Mouse (Mus musculus) liver, embryonic 14.5 days (tissue): Measurements from ENCODE around the gene Tor2a. TPM values are rescaled to one million over a fixed set of nuclear protein-coding genes. Genes with fewer than 3 reads are reported as not detected.

Experiments
- ATAC-seq: fragments of 200-750 bp; cut with Nextera tagmentation; 2 replicates; pipeline ENCODE4 v1.8.0; 2017; ENCODE audit warnings: moderate number of reproducible peaks, mild to moderate bottlenecking, moderate library complexity; ENCODE audit not compliant: insufficient read depth
- DNase-seq, 3 experiments: peaks; one replicate each; pipeline ENCODE4 v3.0.0-alpha.2; 2012 to 2013; ENCODE audit warnings: low read depth in 3 of 3, low spot score in 3 of 3
- H3K27ac ChIP-seq: fragments of 300-500 bp; sonication (generic); 2 replicates; pipeline ENCODE4 v1.5.1; 2014; ENCODE audit warnings: moderate library complexity, mild to moderate bottlenecking, control low read depth, inconsistent platforms
- H3K27me3 ChIP-seq: fragments of 300-500 bp; sonication (generic); 2 replicates; pipeline ENCODE4 v1.6.1; 2014; ENCODE audit warnings: mild to moderate bottlenecking, low read length, moderate library complexity; ENCODE audit not compliant: control insufficient read depth, insufficient read depth
- H3K36me3 ChIP-seq: fragments of 300-500 bp; sonication (generic); replicated peaks from 2 replicates; pipeline ENCODE4 v1.6.1; 2014; ENCODE audit warnings: low read depth; ENCODE audit not compliant: control insufficient read depth, insufficient read depth
- H3K4me1 ChIP-seq, 2 experiments: fragments of 200-500 bp in 1 of 2; fragments of 300-500 bp in 1 of 2; sonication (generic) in 1 of 2; replicated peaks; 2 replicates each; pipeline ENCODE4 v1.6.1; 2012 to 2014; ENCODE audit warnings: antibody characterized with exemption in 1 of 2, inconsistent platforms in 1 of 2, low read length in 1 of 2; ENCODE audit not compliant: control insufficient read depth in 2 of 2, insufficient read depth in 2 of 2
- H3K4me2 ChIP-seq: fragments of 300-500 bp; sonication (generic); 2 replicates; pipeline ENCODE4 v1.6.1; 2014; ENCODE audit warnings: low read depth, mild to moderate bottlenecking, control low read depth, moderate library complexity
- H3K4me3 ChIP-seq, 2 experiments: fragments of 200-500 bp in 1 of 2; fragments of 300-500 bp in 1 of 2; sonication (generic) in 1 of 2; 2 replicates each; pipeline ENCODE4 v1.5.1; 2012 to 2014; ENCODE audit warnings: low read depth in 2 of 2, low read length in 2 of 2, mild to moderate bottlenecking in 2 of 2, control low read depth in 1 of 2, inconsistent platforms in 1 of 2, moderate library complexity in 1 of 2; ENCODE audit not compliant: insufficient read depth in 1 of 2
- H3K9ac ChIP-seq: fragments of 300-500 bp; sonication (generic); replicated peaks from 2 replicates; pipeline ENCODE4 v1.6.1; 2014; ENCODE audit warnings: mild to moderate bottlenecking, control low read depth, moderate library complexity
- H3K9me3 ChIP-seq: fragments of 300-500 bp; sonication (generic); 2 replicates; pipeline ENCODE4 v1.6.1; 2016; ENCODE audit warnings: low read length, mixed read lengths; ENCODE audit not compliant: control insufficient read depth
- CTCF ChIP-seq: IDR thresholded peaks from 2 replicates; pipeline ENCODE4 v1.5.1; 2016; ENCODE audit warnings: antibody characterized with exemption, low read depth, control low read depth
- EP300 ChIP-seq: IDR thresholded peaks from 2 replicates; pipeline ENCODE4 v1.6.1; 2016; ENCODE audit warnings: antibody characterized with exemption, low read depth
- WGBS: fragments of 180-500 bp; shearing (Covaris S2); extraction: QIAGEN DNeasy Blood & Tissue Kit; methylation state at CpG from one replicate; pipeline ENCODE4 v1.1.7; 2014; ENCODE audit not compliant: insufficient replicate concordance; 5-methylcytosine and 5-hydroxymethylcytosine counted together
- polyA plus RNA-seq, 2 experiments: library from polyadenylated mRNA; depleted of rRNA in 1 of 2; stranded (reverse) in 1 of 2; unstranded in 1 of 2; fragments of >200 nt; fragmentation: Nextera tagmentation in 1 of 2; extraction: Ambion mirVana in 1 of 2; gene quantifications; 2 replicates each; pipeline versions ENCODE4 v1.2.1 to v1.2.3; 2012 to 2014

Tor2a gene
- polyA plus RNA-seq, 2 experiments = 21.2 to 25.2 TPM

DNA sequence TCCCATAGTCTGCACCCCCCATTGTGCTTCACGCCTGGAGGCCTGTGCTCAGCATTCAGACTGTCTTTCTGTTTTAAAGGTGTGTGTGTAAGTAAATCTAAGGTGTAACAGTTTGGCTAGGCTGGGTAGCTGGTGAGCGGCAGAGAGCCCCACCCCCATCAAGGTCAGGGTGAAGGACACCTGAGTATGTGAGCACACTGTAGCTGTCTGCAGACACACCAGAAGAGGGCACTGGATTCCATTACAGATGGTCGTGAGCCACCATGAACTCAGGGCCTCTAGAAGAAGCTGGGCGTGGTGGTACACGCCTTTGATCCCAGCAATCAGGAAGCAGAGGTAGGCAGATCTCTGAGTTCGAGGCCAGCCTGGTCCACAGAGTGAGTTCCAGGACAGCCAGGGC is 24.7 kb downstream of the Tor2a start:
- H3K27ac ChIP-seq = no peak overlapping the region
- H3K4me1 ChIP-seq = no peaks in the 10 kb centered on the region
- H3K4me2 ChIP-seq = no peak overlapping the region
- H3K9ac ChIP-seq = no peak overlapping the region
- TF ChIP-seq CTCF (no peak), EP300 (no peak)
- WGBS = 59% methylated on average over 6 of the region's 6 CpGs
- no peaks in the 10 kb centered on the region for H3K36me3 ChIP-seq
- H3K4me3 ChIP-seq = no peak overlapping the region
- no peaks in the 10 kb centered on the region for H3K27me3 ChIP-seq
- no peak for DNase-seq
- no peak for ATAC-seq
- no peaks in the 10 kb centered on the region for H3K9me3 ChIP-seq

DNA sequence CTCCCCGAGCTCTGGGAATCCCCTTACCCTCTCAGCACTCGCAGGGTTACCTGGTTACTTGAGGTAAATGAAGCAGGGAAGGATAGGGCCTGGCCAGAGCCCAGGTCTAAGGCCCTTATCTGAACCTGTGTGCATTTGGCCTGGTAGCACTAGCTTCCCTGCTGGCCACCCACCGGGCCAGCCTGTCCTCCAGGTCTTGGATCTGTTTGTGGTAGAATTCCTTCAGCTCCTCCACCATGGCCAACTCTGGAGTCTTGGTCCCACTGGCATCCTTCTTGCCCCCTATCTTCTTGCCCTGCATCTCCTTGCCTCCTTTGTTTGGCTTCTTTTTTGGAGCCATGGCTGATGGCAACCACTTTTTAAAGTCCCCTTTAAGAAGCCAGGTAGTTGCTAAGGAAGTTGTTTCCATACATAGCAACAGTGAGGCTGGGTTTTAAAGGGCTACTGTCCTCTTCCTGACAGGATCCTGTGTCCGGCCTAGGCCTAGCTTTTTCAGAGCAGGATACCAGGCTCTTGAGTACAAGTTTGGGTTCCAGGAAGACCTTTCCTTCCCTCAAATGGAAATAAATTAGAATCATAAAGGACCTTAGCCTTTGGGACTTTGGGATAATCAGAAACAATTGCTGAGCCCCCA is 27.1 kb downstream of the Tor2a start, which contains the start of gene Cfap157:
Gene Cfap157 (minus strand): TSS at position 381 of the 634 bp plus-strand sequence.
- TF ChIP-seq EP300 = no peak
- TF ChIP-seq CTCF = no peak
- no peaks in the 10 kb centered on the region for H3K27me3 ChIP-seq
- no peaks in the 10 kb centered on the region for H3K4me1 ChIP-seq
- no peaks in the 10 kb centered on the region for H3K9me3 ChIP-seq
- no peak for DNase-seq
- no peaks in the 10 kb centered on the region for H3K36me3 ChIP-seq
- no peak within 1 kb of the TSS for H3K9ac ChIP-seq
- H3K27ac ChIP-seq = no peak within 1 kb of the TSS
- no peak for ATAC-seq
- H3K4me2 ChIP-seq = no peak within 1 kb of the TSS
- 48% methylated on average over 4 of the region's 4 CpGs for WGBS
- H3K4me3 ChIP-seq = no peak within 1 kb of the TSS

DNA sequence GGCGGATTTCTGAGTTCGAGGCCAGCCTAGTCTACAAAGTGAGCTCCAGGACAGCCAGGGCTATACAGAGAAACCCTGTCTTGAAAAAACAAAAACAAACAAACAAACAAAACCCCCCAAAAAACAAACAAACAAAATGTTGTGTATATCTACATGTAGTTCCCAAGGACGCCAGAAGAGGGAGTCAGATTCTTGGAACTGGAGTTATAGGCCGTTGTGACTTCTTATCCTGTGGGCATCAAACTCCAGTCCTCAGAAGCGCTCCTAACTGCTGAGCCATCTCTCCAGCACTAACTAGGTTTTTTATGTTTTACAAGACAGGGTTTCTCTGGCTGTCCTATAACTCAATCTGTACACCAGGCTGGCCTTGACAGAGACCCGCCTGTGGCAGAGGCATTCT is 30.1 kb downstream of the Tor2a start:
- no peak overlapping the region for H3K4me3 ChIP-seq
- H3K9ac ChIP-seq = no peak overlapping the region
- H3K4me2 ChIP-seq = no peak overlapping the region
- H3K27ac ChIP-seq = no peak overlapping the region
- H3K27me3 ChIP-seq = no peaks in the 10 kb centered on the region
- ATAC-seq (no peak), DNase-seq (no peak)
- 39% methylated on average over 6 of the region's 6 CpGs for WGBS
- H3K36me3 ChIP-seq = no peaks in the 10 kb centered on the region
- H3K9me3 ChIP-seq = no peaks in the 10 kb centered on the region
- TF ChIP-seq CTCF (peak; percentile 61), EP300 (no peak)
- no peaks in the 10 kb centered on the region for H3K4me1 ChIP-seq

DNA sequence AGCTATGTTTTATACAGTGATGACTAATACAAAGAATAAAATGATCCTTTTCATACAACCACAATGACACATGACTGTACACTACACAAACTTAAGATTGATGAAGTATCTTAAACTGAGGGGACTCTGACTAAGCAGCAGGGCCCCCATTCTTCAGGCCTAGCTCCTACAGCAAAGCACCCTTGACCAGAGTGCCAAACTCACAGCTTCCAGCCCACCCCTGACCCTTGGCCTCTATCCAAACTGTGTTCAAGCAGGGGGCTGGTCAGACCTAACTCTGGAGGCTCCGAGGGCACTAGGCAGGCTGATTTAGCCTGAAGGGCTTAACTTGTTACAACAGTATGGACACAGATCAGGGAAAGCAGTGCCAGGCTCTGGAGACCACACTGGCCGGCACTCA is 31.5 kb downstream of the Tor2a start:
- no peak overlapping the region for H3K27ac ChIP-seq
- 50% methylated on average over 2 of the region's 2 CpGs for WGBS
- H3K9me3 ChIP-seq = no peaks in the 10 kb centered on the region
- H3K4me1 ChIP-seq = no peaks in the 10 kb centered on the region
- no peak for ATAC-seq
- TF ChIP-seq CTCF = no peak
- TF ChIP-seq EP300 = no peak
- H3K4me3 ChIP-seq = no peak overlapping the region
- no peak overlapping the region for H3K4me2 ChIP-seq
- H3K27me3 ChIP-seq = no peaks in the 10 kb centered on the region
- H3K9ac ChIP-seq = no peak overlapping the region
- no peak for DNase-seq
- H3K36me3 ChIP-seq = no peaks in the 10 kb centered on the region

DNA sequence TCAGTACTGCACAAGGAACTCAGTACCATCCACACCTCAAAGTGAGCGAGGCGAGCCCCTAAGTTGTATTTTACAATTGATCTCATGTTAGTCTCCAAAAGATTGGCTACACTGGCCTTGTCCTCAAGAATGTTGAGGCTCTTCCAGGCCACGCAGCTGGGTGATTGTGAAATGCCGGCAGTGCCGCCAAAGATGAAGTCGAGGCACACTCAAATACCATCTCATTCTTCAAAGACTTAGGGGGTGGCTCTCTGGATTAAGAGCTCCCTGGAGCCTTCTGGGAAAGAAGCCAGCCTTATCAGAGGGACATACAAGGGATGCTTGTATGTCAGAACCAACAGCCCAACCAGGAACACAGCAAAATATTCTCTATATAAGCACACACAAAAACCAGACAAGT is 34.3 kb downstream of the Tor2a start:
- Histone ChIP-seq H3K4me1 (no peaks in the 10 kb centered on the region), H3K27me3 (no peaks in the 10 kb centered on the region), H3K27ac (no peak overlapping the region), H3K36me3 (no peaks in the 10 kb centered on the region), H3K9ac (no peak overlapping the region), H3K4me2 (no peak overlapping the region), H3K4me3 (no peak overlapping the region), H3K9me3 (no peaks in the 10 kb centered on the region)
- ATAC-seq (no peak), DNase-seq (no peak)
- WGBS = 67% methylated on average over 6 of the region's 6 CpGs
- TF ChIP-seq CTCF = no peak
- TF ChIP-seq EP300 = no peak
